Mouse (Mus musculus) kidney, adult 18-20 months (tissue): Measurements from ENCODE around the gene Dennd5a.
"Not testable (repeated sequence)": the region's sequence is repeated elsewhere in the genome, so short reads cannot be mapped to it uniquely, and the experiment has no call there.

Source experiments
- DNase-seq: peaks from one replicate; pipeline ENCODE4 v3.0.0; 2021

Gene Dennd5a

DNA sequence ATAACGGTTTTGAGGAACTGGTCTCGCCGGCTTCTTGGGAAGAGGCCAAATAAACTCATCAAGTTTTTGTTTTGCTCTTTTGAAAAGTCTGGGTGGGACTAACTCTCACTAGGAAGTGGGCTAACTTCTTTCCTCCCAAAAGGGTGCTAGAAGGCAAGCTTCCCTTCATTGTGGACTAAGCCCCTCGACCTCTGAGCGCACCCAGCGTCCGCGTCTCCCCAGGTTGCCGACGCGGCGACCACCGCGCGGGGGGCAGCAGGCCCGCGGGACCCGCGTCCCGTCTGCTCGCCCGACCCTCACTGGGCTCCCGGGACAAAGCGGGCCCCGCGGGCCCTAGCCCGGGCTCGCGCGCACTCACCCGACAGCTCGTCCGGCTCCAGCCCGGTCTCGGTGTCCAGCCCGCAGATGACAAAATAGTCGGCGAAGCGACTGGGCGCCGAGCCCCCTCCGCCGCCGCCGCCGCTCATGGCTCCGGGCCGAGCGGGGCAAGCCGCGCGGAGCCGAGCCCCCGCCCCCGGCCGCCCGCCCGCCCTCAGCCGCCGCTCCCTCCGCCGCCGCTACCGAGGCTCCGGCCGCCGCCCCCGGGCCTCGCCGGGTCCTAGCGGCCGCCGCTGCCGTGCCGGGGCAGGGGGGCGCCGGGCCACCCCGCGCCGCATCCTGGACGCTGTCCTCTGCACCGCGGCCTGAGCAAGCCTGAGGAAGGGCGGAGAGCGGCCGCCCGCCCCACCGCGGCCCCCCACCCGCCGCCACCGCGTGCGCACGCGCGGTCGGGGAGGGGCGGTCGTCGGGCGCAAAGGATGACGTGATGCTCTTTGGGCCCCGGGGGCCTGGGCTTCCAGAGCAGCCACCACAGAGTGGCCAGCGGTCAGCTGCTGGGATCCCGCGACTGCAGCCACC, at the start of gene Dennd5a:
Gene Dennd5a, minus strand, starts transcription at position 755 of the 897 bp plus-strand sequence.
- peak; percentile 78 for DNase-seq

DNA sequence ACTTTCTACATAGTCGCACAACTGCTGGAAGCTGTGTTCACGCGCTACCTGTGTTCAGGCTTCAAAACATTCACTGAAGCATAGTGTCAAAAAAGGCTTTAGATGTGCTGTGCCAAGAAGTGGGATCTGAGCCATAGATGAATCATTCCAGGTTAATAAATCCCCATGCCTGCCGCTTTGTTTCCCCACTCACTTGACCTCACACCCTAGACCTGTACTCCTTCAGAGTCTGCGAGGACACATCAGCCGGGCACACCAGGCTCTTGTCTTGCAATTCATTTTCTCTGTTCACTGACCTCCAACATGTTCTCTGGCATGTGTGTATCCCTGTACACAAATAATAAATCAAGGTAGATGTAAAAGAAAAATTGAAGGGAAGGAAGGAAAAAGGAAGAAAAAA, 48.8 kb upstream of the Dennd5a start:
- no peak for DNase-seq

DNA sequence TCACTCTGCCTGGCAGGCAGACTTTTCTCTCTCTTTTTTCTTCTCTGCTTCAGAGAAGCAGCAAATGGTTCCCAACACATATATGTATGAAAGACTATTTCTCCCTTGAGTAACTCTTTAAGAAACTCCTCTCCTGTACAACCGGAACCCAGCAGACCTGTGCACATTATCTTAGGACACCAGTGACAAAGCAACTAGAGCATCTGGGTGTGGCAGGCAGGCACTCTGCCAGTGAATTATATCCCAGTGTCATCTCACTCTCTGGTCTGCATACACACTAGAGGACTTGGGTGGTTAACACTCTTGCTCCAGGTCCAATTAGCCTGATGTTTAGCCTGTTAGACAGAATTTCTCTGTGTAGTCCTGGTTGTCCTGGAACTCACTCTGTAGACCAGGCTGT, 48.2 kb upstream of the Dennd5a start:
- DNase-seq, result no peak

DNA sequence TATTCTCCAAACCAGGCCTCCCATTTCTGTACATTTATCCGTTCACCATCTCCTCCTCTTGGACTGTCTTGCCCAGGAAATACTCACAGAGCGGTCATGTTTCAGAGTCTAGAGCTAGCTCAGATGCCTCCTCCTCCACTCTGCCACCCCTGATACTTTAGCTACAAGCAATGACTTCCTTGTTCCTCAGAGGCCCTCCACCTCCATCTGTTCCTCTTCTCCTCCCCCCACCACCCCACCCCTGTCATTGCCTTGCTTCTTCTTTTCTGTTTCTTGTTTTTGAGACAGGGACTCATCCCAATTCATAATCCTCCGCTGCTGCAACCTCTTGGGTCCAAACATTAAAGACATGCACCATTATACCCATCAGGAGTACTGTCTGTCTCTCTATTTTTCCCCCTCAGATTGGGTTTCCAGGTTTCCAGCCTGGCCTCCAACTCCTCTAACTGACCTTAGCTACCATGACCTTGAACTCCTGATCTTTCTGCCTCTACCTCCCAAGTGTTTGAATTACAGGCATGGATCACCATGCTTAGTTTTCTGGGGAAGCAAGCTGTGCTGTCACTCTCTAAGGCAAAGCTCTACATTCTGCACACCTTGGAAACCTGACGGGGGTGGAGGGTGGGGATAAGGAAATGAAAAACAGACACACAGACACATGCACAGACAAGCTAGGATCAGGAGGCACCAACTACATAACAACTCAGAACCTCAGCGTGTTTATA, 46.4 kb upstream of the Dennd5a start:
- DNase-seq, result no peak

DNA sequence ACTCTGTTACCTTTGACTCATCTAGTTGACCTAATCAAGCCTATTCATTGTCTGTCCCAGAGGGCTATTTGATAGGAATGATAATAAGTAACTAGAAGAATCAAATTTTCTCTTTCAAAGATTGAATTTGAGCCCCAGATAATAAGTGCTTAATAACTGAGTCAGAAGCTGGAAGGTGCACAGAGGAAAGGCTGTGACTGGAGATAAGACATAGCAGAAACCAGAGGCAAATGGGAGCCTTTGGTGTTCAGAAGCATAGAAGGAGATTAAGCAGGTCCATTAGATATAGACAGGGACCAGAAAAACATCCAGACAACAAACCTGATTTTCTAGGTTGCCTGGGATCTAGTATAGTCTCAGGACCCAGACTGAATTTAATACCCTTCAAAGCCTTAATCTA, 45.7 kb upstream of the Dennd5a start:
- DNase-seq, result no peak

DNA sequence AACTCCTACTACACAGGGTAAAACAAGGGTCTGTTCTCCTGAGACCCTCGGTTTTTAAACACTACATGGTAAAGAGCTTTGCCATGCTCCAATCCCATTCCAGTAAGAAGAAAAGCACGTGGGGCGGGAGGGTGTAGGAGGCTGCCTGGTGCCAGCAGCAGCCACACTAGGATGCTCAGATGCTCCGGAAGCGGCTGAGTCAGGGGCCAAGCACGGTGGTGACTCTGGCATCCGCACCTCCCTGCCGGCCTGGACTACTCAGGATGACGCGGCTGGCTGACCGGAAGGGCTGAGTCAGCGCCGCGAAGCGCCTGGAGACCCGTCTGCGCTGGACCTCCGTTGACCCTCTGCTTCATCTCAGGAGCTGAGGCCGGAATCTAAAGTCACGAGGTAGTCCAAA, 42.7 kb upstream of the Dennd5a start:
- peak; percentile 68 for DNase-seq

DNA sequence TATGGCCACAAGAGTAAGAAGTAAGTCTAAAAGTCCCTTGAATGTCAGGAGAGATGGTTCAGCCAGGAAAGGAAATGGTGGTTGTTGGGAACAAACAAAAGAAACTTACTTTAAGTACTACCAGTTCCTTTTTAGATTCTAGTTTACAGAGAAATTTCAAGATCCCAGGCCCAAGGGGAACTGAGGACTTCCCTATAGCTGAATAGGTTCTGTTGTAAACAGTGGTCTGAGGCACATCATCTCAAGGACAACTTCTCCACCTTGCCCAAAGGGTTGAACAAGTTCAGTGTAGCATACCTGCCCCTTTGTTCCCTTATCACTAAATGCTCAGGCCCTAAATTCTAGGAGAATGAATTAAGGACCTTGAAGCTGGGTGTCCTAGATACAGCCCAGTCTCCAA, 41.8 kb upstream of the Dennd5a start:
- DNase-seq, result no peak

DNA sequence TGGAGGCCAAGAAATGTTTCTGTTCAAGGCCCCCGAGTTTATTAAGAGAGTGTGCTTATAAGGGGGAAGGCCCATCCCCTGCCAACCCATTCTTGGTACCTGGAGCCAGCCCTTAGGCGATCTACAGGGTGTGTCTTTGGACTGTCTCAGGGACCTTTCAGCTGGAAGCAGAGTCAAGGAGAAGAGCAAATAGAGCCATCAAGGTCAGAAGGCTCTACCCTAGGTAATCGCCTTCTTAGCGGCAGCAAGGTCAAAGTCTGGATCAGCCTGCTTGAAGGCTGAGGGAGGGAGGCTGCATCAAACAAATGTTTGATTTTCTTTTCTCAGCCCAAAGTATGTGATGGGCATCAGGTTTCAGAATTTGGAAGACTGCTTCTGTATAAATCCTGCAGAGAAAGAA, 38.1 kb upstream of the Dennd5a start:
- no peak for DNase-seq

DNA sequence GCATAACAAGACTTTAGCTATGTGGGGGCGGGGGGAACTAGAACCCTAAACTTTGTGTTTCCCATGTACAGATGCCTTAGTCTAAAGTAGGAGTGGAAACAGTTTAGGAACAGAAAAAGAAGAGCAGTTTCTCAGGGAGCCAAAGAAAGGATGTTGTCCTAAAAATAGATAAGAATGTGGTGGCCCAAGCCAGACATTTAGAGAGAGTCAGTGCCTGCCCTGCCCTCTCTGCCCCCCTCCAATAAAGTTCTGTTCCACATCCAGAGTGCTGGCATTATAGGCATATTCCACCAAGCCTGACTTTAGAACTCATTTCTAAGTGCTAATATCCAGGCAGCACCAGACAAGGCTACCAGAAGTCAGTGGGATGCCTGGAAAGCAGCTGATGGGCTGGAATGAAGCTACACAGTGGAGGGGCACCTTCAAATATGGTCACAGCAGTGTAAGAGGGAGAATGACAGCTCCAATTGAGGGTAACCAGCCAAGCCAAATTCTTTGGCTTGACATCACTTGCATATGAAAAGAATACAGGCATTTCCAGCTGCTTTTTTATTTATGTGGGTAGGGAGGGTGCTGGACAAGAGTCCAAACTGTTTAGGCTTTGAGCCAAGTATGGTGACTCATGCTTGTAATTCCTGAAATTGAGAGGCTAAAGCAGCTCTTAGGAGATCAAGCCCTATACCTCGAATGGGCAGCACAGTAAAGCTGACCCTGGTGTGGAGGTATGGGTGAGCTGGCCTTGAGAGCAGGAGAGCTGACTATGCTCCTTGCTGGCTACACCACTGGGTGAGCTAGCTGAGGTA, 33.1 kb upstream of the Dennd5a start:
- DNase-seq, result peak; percentile 53

DNA sequence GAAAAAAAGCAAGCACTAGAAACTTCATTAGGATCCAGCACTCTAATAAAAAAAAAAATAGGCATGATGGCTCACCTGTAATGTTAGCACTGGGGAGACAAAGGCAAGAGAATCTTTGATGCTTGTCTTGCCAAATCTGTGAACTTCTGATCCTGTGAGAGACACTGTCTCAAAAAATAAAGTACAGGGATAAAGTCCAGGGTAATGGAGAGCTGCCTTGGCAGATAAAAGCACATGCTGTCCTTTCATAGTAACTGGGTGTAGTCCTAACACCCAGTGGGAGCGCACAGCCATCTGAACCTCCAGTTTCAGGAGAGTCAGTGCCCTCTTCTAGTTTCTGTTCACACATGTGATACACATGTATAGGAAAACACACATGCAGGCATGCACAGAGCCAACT, 31.0 kb upstream of the Dennd5a start:
- no peak for DNase-seq

DNA sequence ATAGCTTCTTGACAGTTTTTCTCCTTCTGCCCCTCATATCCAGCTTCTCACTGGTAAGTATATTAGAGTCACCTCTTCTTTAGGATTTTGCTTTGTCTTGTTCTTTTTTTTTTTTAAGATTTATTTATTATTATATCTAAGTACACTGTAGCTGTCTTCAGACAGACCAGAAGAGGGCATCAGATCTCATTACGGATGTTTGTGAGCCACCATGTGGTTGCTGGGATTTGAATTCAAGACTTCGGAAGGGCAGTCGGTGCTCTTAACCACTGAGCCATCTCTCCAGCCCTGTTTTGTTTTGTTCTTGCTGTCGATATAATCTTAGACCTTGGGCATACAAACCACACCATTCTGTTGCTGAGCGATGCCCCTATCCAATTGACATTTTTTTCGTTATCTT, 26.5 kb upstream of the Dennd5a start, which contains the start of gene Tmem41b:
Gene Tmem41b, minus strand, starts transcription at position 155 of the 400 bp plus-strand sequence.
- DNase-seq, result peak; percentile 11

DNA sequence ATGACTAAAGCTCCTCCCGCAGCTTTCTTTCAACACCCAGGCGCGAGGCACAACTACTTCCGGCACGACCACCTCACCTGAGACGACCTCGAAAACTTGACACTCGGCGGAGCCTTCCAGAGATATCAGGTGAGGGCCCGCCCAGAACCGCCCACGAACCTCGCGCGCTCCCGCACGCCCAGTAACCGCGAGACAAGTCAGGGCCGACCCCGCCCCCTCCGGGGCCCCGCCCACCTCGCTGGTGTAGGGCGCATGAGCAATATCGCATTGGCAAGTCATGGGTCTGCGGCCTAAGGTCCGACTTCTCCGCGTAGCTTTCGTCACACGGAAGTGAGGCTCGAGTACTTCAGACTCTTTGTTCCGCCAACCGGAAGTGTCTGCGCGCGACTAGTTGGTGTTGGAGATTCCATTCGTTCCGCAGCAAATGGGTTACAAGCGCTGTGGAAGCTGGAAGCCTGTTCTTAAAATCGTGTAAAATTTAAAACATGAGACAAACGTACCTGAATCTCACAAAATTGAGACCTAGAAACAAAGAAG, 25.9 kb upstream of the Dennd5a start:
- peak; percentile 100 for DNase-seq

DNA sequence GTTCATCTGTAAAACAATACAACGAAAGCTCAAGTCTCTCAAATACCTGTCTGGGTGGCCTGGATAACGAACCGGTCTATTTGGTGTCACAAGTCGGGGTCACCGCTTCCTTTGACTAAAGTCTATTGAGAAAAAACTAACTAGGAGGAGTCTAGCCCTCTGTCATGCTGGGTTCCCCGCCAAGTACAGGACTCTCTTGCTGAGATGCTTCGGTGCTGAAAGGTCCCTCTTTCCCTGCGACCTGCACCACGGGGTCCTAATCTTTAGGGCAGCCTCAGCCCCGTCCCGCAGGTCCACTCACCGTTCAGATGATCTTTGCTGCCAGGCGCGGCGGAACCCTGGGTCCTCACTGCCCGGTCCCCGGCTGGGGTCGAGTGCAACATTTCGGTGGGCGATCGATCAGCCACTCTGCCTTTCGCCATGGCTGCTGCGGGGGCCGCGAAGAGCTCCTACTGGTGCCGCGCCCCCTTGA, 25.4 kb upstream of the Dennd5a start:
- no peak for DNase-seq

DNA sequence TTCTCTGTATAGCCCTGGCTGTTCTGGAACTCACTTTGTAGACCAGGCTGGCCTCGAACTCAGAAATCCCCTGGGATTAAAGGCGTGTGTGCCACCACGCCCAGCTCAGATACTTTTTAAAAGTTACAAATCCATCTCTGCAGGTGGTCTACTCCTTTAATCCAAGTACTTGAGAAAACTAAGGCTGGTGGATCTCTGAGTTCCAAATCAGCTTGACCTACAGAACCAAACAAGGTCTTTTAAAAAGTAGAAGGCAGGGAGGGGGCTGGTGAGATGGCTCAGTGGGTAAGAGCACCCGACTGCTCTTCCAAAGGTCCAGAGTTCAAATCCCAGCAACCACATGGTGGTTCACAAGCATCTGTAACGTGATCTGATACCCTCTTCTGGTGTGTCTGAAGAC, 24.3 kb upstream of the Dennd5a start:
- not testable (repeated sequence) for DNase-seq

DNA sequence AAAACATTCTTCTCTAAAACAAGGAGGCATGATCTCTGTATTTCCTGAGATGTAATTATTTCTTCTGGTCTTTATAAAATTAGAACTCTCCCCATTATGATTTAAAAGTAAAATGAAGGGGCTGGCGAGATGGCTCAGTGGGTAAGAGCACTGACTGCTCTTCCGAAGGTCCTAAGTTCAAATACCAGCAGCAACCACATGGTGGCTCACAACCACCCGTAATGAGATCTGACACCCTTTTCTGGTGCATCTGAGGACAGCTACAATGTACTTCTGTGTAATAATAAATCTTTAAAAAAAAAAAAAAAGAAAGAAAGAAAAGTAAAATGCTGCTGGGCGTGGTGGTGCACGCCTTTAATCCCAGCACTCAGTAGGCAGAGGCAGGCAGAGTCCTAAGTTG, 16.9 kb upstream of the Dennd5a start:
- not testable (repeated sequence) for DNase-seq

DNA sequence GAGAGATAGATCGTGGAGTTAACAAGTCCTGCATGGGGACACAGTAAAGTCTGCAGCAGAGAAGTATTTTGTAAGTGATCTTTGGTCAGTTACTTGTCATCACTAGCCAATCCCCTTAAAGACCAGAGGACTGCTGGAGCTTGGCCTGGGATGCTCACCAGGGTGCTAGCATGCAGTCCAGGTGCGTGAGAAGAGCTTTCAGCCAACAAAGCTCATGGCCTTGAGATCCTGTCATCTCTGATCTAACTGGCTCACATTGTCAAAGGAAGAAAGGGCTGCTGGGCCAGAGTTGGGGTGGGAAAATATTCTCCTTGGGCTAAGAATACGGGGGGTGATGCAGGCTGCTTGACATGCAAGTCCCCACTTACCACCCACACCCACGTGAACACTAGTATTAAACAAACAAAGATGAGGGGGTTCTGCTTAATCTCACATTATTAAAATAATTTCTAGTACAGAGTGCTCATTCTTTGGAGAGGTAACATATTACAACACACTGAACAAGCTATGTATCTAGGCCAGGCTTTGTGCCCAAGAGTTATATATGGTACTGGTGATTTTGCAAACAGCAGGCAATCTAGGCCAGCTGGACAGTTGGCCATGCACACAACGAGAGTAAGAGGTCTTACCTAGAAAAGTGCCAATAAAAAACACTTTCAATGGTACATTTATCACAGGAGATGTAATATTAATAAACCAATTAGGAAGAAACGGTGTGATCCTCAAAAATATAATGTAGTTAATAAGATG, 15.9 kb upstream of the Dennd5a start:
- DNase-seq, result no peak

DNA sequence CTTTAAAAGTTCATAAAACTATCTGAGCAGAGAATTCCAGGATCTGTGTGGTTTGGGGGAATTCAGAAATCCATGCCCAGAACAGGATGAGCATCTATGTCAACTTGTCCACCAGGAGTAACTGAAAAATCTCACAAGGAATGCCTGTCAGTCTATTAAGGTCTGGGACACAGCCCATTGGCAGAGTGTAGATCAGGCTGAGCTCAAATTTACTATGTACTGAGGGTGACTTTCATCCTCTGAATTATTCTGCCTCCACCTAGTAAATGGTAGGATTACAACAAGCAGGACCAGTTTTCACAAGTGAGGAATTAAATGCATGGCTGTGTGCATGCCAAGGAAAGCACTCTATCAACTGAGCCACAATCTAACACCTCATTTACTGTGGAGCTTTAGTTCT, 9.3 kb upstream of the Dennd5a start:
- DNase-seq, result no peak

DNA sequence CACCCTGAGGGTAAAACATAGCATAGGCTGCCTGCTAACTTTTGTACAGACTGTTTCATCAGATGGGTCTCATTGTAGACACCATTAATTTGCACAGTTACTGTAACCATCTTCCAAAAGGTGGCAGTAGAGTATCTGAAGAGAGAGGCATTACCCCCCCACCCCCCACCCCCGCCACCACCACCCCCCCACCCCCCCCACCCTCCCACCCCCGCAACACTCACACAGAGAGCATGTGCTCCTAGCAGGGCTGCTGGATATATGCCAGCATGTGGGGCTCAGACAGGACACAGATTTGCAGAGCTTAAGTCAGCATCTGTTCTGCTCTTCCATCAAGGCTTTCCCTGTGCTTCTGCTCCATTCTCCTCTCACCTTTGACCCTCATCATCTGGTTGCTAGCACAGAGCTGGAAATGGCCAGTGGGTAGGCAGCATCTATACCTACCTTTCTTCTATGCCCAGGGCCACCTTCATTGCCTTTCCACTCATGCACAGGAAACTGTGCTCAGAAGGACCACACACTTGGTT, 8.7 kb upstream of the Dennd5a start:
- no peak for DNase-seq

DNA sequence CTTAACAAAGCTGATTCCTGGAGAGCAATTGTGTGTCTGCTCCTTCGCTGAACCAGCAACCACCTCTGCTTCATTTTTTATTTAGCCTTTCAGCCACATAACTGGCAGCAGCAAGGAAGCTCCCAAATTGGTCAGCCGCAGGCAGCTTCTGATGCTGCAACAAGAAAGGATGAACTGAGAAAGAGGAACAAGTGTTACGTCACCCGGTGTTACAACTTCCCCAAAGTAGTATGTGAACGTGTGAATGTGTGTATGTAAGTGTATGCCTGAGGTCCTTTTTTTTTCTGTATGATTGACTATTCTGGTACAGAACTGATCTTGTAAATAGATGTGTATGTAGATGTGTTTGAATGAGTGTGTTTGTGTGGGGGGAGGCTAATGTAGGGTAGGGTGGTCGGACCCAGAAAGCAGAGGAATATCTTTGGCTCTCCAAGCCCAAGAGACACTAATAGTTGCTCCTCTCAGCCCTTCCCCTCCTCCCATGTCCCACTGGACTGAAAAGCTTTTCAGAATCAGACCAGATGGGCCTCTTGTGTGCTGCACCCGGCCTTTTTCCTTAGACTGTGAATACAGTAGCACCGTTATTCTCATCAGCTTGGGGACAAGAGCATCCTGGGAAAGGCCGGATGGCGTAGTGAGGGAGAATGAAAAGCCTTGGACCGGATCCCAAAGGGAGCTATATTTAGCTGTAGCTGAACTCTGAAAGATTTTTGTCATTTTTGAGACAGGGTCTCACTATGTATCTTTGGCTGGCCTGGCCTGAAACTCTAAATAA, 7.7 kb upstream of the Dennd5a start:
- no peak for DNase-seq

DNA sequence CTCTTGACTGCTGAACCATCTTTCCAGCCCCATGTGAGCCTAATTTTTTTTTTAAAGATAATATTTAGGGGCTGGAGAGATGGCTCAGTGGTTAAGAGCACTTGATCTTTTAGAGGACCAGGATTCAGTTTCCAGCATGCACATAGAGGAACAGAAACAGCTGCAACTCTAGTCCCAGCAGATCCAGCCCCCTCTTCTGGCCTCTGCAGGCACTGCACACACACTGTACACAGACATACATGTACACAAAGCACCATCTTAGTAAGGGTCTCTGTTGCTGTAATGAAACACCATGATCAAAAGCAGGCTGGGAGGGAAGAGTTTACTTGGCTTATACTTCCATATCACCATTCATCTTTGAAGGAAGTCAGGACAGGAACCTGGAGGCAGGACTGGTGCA, 5.4 kb upstream of the Dennd5a start:
- DNase-seq, result no peak

DNA sequence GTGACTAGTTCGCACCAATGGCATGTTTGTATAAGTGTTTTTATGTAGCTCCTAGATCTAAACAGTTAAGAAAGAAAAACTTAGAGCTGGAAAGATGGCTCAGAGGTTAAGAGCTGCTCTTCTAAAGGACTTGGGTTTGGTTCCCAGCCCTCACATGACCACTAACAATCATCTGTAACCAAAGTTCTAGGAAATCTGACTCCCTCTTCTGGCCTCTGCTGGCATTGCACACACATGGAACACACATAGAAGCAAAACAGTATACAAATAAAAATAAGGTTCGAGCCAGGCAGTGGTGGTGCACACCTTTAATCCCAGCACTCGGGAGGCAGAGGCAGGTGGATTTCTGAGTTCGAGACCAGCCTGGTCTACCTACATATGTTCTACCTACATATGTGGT, 3.4 kb upstream of the Dennd5a start:
- DNase-seq, result no peak
